Mouse (Mus musculus) spleen, adult 2 months (tissue): ENCODE measurements around the gene Dnmt3a.

Experiments
- CTCF ChIP-seq: fragments of 200-500 bp; IDR thresholded peaks from 2 replicates; pipeline ENCODE4 v1.5.1; 2011; ENCODE audit warnings: mild to moderate bottlenecking, inconsistent platforms; ENCODE audit not compliant: insufficient read depth, insufficient read length, insufficient replicate concordance; ENCODE audit errors: extremely low read depth
- POLR2A ChIP-seq: fragments of 200-500 bp; IDR thresholded peaks from 2 replicates; pipeline ENCODE4 v1.6.1; 2011; ENCODE audit warnings: low read depth, low read length, inconsistent platforms

GRCm38 (mm10) chr12:3928841-3929240 is 123.0 kb downstream of the Dnmt3a start:
- TF ChIP-seq CTCF, result no peak
- TF ChIP-seq POLR2A, result no peak
